Mouse (Mus musculus) adrenal gland, adult 18-20 months (tissue): Measurements from ENCODE around the gene Sds. TPM values are rescaled to one million over a fixed set of nuclear protein-coding genes. Genes with fewer than 3 reads are reported as not detected.

Experiments
- DNase-seq, 2 experiments: peaks; one replicate each; pipeline ENCODE4 v3.0.0; 2021 to 2022; ENCODE audit warnings: low spot score in 2 of 2
- long read RNA-seq, 2 experiments: library from polyadenylated mRNA; stranded (forward); transcript quantifications; one replicate each; pipeline ENCODE4 v2.0.0; 2021
- total RNA-seq, 2 experiments: library from RNA; stranded (reverse); gene quantifications; 1 replicate in 1 of 2; 2 replicates in 1 of 2; pipeline ENCODE4 v1.2.3; 2021

The Sds gene
- total RNA-seq = not detected
- long read RNA-seq, experiment 1 = 0 reads
- long read RNA-seq, experiment 2 = 0 reads

DNA sequence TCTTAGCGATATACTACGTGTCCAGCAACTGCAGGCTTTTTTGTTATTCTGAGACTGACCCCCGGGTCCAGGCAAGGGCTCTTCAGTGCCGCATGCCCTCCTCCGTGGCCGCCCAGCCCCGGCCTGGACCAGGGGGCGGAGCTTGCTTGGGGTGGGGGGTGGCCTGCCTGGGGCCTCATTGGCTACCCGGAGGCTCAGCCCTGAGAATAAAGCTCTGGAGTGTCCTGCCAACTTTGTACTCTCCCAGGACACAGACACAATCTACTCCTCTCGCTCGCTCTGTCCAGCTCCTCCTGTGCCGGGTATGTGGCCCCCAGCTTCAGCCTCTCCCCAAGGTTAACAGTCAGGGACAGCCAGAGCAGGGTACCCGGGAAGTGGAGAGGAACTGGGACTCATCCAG, at the start of gene Sds:
Sds (plus strand) TSS at position 231 of the 400 bp plus-strand sequence.
- no peak for DNase-seq

DNA sequence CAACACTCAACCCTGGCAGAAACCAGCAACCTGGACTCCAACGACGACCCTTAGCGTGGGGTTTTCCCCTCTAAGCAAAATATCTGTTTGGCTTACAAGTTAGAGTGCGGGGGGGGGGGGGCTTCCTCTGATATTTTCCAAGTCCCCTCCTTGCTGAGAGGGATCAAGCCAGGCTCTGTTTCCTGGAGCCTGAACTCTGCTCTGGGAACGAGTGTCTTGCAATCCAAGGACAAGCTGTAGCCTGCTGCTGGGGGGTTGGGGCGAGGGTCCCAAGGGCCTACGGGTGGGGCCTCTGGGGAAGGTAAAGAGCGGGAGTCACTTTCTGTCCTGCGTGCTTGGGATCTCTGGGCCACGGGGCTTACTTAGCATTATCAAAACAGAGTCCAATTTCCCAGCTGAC, 49.8 kb upstream of the Sds start:
- DNase-seq = no peak

DNA sequence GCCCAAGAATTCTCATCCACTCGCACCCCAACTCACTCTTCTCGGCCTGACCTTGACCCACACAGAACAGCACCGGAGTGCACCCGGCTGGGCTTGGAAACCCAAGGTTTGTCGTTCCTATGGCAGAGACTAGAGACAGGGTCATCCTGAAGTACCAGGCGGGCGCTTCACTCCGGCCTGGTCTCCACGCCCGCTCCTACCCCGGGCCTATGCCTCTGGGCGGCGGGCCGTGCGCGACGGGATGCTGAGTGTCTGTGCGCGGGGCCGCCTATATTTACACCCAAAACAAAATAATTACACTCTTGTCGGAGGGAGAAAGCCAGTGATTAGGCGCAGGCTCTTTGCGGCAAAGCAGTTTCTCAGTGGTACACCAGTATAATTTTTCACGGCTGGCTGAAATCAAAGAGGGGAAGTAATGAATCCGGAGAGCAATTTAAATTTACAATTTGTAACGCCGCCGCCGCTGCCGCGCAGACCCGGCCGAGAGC, 48.8 kb upstream of the Sds start:
- no peak for DNase-seq

DNA sequence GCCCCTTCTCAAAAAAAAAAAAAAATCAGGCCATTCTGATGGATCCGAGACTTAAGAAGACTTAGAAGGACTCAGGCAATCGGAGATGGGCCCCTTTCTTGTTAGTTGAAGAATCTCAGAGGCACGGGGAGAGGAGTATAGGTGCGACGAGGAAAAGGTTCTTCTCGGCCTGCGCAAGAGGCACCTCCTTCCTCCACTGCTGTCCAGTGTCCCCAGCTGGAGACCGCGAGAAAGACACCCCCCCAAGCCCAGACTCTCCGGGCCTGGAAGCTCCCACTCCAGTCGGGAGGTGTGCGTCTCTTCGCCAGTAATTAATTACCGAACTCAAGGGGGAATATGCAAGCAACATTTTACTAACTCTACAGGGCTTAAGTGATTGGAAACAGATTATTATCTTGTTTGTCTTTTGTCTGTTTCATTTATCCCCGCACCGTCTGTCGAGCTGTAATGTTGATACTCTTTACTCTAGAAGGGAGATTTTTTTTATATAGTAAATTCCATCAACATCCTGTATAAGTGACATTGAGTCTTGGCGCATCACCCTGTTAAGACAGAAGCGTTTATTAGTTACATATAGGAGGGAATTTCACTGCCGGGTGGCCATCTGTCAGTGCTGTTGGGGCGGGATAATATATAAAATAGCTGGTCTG, 48.0 kb upstream of the Sds start:
- DNase-seq = no peak

DNA sequence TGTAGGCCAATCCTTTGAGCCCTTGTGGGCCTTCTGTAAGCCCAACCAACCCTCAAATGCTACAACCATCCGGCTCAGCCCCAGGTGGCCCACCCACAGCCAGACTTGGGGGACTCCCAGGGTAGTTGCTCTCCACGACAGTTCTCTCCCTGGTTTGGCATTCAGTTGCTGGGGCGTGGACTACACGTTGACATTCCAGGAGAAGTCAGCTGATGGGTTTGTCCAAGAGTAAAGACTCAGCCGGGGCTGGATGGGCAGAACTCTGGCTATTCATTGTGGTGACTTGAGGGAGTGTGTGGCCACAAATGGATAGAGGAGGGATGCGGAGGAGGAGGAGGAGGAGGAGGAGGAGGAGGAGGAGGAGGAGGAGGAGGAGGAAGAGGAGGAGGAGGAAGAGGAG, 47.3 kb upstream of the Sds start:
- no peak for DNase-seq

DNA sequence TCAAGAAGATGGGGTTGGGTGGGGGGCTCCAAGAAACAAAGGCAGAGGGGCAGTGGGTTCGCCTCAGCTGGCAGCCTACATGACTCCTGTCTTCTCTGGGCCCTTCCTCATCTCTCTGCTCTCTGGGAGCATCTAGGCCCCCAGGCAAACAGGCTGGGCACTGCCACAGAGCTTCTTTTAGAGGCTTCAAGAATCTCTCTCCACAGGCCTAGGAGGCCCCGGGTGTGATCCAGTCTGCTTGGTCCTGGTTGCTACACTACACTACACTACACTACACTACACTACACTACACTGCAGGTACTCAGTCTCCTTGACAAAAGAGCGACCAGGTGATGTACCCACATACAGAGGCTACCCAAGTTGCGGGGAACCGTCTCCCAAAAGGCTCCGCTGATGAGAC, 46.6 kb upstream of the Sds start:
- no peak for DNase-seq

DNA sequence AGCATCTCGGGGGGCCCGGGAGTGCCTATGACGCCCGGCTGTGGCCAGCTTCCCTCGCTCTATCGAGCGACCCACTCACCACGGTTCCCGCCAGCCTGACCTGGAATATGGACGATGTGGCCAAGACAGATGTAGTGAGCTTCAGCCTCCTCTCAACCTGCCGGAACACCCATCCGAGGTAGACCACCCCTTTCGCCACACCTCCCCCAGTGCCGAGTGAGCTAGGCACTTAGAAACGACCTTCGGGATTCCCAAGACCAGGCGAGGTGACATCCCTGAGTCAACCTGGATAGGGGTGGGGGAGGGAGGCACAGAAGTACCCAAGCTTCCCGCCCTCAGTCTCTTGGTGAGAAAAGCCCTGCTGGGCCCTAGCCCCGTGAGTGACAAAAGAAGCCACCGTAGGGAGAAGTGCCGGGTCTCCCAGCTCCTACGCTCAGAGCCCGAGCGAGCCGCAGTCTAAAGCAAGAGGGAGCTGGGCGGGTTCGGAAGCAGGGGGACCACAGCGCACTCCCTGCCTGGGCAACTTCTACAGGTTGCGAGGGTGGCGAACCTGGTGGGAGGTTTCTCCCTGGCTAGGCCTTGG, 45.2 kb upstream of the Sds start:
- DNase-seq = no peak

DNA sequence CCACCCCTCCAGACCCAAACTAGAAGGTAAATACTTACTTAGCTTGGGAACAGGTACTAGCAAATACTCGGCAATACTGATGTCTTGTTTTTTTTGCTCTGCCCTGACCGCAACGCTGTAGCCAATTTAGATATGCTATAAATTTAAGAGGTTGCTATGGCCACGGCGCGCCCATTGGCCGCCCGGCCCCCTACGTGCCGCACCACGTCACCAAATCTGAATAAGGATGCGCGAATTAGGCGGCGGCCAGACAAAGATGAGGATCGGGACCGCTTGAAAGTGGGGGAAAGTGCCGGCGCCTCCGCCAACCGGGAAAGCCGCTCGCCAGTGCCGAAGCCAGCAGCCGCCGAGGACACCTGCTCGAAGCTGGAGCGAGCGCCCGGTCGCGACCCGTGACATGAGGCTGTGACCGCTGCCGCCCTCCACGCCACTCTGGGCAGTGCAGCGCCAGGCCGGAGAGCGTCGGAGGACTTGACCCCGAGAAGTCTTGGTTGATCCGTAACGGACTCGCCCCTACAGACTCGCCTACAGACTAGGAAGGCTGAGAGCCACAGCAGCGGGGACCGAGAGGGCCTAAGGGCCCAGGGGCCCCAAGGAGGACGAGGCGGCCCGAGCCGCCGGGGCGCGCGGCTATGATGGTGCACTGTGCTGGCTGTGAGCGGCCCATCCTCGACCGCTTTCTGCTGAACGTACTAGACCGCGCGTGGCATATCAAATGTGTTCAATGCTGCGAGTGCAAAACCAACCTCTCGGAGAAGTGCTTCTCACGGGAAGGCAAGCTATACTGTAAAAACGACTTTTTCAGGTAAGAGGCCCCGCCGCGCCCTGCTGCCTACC, 44.5 kb upstream of the Sds start, which contains the start of gene Lhx5:
Lhx5 (plus strand) TSS at position 51 of the 837 bp plus-strand sequence.
- DNase-seq = no peak

DNA sequence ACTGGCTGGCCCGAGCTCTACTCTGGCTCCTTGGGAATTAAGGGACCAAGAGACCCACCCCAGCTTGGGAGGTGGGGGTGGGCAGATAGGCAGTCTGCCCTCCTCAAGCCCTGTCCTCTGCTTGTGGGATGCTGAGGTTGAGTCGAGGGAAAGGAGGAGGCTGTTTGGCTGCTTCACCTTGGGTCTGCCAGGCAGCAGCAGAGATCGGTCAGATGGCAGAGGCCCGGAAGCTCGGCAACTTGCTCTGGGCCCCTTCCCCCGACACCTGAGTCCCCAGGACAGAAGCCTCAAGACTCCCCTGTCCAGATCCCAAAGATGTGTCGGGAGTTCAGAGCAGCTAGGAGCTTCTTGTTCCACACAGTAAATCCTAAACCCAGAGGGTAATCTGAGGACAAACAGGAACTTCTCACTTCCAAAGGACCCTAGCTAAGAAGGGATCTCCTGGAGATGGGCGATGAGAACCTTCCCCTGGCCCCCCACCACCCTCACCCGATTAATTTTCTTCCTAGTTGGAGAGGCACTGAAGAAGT, 43.8 kb upstream of the Sds start:
- DNase-seq = no peak

DNA sequence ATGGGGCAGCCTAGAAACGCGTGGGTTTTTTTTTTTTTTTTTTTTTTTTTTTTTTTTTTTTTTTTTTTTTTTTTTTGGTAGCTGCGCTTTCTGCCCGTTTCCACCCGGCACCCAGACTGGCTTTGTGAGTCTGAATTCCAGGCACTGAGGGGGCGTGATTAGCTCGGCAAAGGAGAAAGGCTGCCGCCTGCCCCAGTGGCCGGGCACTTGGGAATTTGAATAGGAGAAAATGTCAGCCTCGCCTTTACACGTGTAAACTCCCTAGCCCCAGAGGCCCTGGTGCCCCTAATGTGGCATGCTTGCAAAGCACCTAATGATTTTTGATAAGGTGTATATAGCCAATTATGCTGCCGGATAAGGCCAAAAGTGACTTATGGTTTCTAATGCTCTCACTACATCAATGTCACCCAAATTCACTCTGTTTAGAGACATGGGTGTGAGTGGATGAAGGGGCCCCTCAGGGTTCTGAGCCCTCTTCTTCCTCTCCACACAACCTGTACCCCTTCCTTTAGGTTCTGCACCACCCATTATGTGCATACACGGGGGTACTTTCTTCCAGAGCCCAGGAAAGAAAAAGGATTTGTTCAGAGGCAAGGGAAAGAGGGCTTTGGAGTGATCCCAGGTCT, 43.1 kb upstream of the Sds start:
- DNase-seq = no peak

DNA sequence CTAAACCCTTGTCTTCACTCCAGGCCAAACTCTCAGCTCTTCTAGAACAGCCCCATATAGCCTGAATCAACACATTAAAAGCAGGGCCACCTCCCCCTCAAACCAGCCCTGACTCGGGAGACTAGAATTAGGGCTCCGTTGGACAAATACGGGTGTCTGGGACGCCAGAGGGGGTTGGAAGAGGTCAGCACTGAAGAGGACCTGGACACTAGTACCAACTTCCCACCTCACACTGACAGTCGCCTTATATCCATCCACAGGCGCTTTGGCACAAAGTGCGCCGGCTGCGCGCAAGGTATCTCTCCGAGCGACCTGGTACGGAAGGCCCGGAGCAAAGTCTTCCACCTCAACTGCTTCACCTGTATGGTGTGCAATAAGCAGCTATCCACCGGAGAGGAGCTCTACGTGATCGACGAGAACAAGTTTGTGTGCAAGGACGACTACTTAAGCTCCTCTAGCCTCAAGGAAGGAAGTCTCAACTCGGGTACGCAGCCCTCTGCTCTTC, 42.0 kb upstream of the Sds start:
- no peak for DNase-seq

DNA sequence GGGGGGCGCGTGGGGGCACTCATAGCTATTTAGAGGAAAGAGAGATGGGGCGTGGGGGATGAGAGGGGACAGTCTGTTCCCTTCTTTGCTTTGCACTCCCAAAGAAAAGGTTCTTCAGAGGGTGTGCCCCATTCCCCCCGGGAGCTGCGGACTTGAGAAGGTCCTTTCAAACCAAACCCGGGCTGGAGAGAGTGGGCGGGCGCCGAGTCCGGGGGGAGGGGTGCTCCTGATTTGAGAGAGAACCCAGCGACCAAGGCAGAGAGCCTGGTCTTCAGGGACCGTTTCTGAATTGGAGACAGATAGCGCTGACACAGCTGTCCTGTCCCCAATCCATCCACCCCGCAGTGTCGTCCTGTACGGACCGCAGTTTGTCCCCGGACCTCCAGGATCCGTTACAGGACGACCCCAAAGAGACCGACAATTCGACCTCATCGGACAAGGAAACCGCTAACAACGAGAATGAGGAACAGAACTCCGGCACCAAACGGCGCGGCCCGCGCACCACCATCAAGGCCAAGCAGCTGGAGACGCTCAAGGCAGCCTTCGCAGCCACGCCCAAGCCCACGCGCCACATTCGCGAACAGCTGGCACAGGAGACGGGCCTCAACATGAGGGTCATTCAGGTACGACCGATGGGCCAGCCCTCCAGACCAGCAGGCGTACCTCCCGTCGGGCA, 41.2 kb upstream of the Sds start:
- no peak for DNase-seq

DNA sequence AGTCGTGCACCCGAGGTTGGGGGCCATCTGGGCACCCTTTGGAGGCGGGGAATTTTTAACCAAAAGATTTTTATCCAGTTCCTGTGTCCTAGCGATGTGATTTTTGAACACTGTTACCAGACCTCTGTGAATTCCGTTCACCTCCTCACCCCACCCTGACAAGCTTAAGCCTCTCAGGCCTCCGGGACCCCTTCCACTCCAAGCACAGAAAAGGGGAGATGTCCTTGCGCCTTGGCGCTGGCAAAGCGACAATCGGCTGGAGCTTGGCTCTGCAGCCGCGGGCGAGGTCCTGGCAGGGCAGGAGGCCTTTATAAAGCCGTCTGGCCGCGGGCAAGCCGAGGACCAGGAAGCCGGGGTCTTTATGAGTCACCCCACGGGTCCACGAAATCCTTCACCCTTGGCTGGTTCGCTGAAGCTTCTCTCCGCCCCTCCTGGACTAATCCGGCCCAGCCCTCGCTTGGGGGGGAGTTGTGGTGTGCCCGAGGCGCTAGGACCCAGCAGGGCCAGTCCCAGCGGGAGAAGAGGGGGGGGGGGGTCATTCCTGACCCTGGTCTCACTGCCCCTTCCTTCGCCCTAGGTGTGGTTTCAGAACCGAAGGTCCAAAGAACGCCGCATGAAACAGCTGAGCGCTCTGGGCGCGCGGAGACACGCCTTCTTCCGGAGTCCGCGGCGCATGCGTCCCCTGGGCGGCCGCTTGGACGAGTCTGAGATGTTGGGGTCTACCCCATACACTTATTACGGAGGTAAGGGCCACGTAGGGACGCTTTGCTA, 40.4 kb upstream of the Sds start:
- no peak for DNase-seq

DNA sequence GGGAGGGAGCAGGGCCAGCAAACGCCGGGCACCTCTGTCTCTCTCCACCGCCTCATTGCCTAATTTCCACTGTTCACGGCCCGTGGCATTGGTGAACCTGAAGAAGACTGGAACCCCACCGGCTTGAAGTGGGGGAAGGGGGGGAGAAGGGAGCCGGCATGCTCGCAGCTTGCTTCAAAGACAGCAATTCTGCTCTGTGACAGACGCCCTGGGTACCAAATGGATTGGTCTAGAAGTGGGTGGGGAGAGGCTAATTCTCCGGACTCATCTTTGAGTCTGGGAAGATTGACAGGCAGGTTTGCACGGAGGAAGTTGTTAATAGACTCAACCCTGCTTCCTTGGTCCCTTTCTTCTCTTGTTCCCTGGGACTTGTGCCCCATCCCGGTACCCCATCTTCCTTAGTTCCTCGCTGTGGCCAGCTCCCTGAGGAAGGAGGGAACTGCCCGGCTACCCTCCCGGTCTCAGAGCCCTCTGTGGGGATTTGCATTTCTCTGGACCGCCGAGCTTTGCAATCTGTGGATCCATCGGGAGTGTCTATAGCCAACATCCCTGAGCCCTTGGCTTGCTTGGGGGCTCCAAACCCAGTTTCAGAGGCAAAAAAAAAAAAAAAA, 39.3 kb upstream of the Sds start:
- no peak for DNase-seq

DNA sequence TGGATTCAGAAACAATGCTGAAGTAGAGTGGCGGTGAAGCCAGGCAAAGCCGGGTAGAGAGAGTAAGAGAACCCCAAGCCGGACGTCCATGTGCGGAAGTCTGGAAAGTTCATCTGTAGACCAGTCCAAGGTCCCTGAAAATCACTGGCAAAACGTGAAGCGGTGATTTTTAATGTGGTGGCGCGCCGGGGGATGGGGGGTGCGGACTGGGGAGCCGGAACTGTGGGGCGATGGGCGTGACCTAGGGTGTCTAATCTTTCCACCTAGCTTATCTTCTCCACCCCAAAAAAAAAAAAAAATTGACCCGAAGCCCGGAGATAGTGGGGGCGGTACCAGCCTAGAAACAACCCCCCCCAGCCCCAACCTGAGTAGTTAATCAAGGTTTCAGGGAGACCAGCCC, 38.8 kb upstream of the Sds start:
- DNase-seq = no peak

DNA sequence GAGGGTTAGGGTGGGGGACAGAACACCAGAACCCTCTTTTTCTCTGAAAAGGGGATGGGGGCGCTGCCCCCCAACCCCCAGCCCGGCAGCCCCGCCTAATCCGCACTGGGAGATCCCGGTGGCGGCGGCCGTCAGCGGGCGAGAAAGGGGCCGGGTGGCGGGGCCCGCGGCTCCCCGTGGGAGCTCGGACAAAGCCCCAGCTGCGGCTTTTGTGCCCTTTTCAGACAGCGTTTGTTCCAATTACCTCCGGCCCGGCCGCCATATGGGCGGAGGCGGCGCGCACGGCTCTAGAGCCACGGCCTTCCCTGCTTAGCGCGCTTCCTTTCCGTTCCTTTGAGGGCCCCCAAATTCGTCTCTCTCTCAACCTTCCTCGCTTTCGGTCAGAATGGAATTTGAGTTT, 38.3 kb upstream of the Sds start:
- no peak for DNase-seq

DNA sequence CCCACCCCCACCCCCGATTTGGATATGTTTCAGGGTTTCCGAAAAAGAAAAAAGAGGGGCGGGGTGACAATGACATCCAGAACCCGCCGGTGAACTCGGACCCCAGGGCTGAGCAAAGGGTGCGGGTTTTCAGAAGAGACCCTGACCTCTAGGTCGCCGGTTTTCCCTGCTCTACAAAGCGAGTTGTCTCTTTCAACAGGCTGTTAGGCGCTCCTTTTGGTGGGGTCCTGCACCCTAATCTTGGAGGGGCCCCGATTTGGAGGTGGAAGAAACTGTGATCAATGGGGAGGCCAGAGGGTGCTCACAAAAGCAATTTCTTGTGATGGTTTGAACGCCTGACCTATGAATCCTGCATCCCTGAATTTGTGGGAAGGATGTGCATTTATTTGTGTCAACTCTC, 37.9 kb upstream of the Sds start:
- DNase-seq = no peak

DNA sequence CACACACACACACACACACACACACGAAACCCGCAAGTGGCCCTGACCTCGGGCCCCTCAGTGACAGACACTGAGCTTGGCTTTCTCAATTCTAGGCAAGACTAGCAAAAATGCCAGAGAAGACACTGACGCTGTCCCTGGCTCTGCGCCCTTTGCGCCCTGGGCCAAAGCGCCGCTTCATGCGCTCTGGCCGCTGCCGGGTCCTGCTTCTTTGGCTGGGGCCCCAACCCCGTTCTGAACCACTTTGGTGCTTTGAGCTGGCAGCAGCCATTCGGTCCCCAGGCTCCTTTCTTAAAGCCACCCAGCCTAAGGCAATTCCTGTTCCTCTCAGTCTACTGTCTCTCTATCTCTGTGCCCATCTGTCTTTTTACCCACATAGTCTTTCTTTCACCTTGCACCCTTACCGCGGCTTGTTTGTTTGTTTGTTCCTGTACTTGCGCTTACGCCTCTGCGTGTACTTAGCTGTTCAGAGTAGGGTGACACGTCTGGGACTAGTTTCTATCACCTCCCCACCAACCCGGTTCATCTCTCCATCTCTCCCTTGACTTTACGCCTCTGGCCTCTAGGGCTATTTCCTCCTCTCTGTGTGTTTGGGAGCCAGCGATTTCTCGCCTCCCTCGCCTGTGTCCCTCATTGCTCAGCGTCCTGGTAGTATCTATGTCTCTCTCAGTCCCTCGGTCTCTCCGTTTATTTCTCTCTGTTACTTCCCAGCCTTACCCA, 37.2 kb upstream of the Sds start:
- no peak for DNase-seq
